In the genomic region with DNA sequence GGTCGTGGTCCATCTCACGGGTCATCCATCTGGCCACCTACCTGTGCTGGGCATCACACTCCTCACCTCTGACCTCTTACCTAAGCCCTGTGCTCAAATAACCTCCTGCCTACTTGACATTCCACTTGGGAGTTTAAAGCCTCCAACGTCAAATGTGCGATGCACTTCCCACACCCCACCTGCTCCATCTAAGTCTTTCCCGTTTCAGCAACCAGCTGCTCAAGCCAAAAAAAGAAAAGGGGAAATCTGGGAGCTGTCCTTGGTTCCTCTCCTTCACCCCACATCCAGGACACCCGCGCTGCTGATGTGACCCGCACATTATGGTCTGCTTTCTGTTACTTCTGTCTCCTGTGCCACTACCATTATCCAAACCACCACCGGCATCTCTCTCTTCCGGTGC, we compare ENCODE assay signal across 28 mouse cellular contexts. TPM values are rescaled to one million over a fixed set of nuclear protein-coding genes. Genes with fewer than 3 reads are reported as not detected.
A peak's percentile ranks its signal among the peaks of the same experiment; 100 is the strongest.
DNase-seq lines count a peak whose midpoint lies in the region; ATAC-seq and TF ChIP-seq lines count a peak whose summit lies in the region.
"Had no signal": no experiment of that assay in that cellular context is flagged by ENCODE, and none has a peak within 500 bp of the region (broad histone marks: within the 10 kb centered on the region; RNA-seq: fewer than 3 reads in every experiment).

No protein-coding gene starts in this region.

- no peaks in the 10 kb centered on the region for H3K36me3 ChIP-seq in liver, adult 2 months (ENCODE audit: control insufficient read depth, insufficient read depth, low read length)
- no peaks in the 10 kb centered on the region for H3K36me3 ChIP-seq in liver, postnatal 0 days (replicated peaks; ENCODE audit: insufficient read depth, low read length)
- H3K36me3 ChIP-seq: heart, embryonic 12.5 days; midbrain, embryonic 15.5 days had no signal

- H3K4me3 ChIP-seq in liver, adult 2 months (ENCODE audit: insufficient read depth, low read depth, low read length) = no peak overlapping the region
- H3K4me3 ChIP-seq in liver, postnatal 0 days (ENCODE audit: low read depth, low read length) = no peak overlapping the region
- H3K4me3 ChIP-seq: erythroblast, embryonic 14.5 days; heart, adult 2 months; heart, embryonic 12.5 days had no signal

- peaks cover 19% of the 10 kb centered on the region for H3K79me2 ChIP-seq in liver, adult 2 months (ENCODE audit: control insufficient read depth, insufficient read depth, low read length)

- H3K4me1 ChIP-seq in liver, adult 2 months (ENCODE audit: control insufficient read depth, insufficient read depth, low read length) = peaks cover 6% of the 10 kb centered on the region
- peaks cover 13% of the 10 kb centered on the region for H3K4me1 ChIP-seq in liver, postnatal 0 days (ENCODE audit: insufficient read depth)

- TF ChIP-seq CTCF in liver, adult 2 months (IDR thresholded peaks at IDR 0.05; ENCODE audit: low read depth, low read length) = no peak
- TF ChIP-seq CTCF in liver, postnatal 0 days (IDR thresholded peaks at IDR 0.05; ENCODE audit: low read depth) = no peak

- no peaks in the 10 kb centered on the region for H3K27me3 ChIP-seq in liver, adult 2 months (ENCODE audit: control insufficient read depth, insufficient read depth, low read length)
- H3K27me3 ChIP-seq in liver, postnatal 0 days (ENCODE audit: insufficient read depth, low read length) = no peaks in the 10 kb centered on the region
- H3K27me3 ChIP-seq: hindbrain, embryonic 13.5 days had no signal

- peak; percentile 2; the same call in 1 of the 2 replicates for ATAC-seq in frontal cortex, adult (ENCODE audit: low TSS enrichment)
- no peak for ATAC-seq in liver, postnatal 0 days
- ATAC-seq: activated CD4-positive, CD25-positive, alpha-beta regulatory T cell, adult 4 months; forebrain, postnatal 0 days; intestine, embryonic 16.5 days; midbrain, embryonic 15.5 days had no signal

- no peak for TF ChIP-seq EP300 in liver, postnatal 0 days (IDR thresholded peaks at IDR 0.05; ENCODE audit: low read depth)

- no peak for TF ChIP-seq POLR2A in liver, adult 2 months (IDR thresholded peaks at IDR 0.05; ENCODE audit: extremely low read depth, insufficient read depth, low read length)

- 75% methylated on average over 10 of the region's 10 CpGs for WGBS in liver, adult 2 months
- 80% methylated on average over 10 of the region's 10 CpGs for WGBS in liver, postnatal 0 days (ENCODE audit: insufficient replicate concordance)

- H3K9ac ChIP-seq in liver, adult 2 months (ENCODE audit: low read depth, low read length) = no peak overlapping the region
- H3K9ac ChIP-seq in liver, postnatal 0 days (replicated peaks) = no peak overlapping the region
- H3K9ac ChIP-seq: forebrain, postnatal 0 days; heart, embryonic 12.5 days; midbrain, embryonic 15.5 days had no signal

- no peak overlapping the region for H3K27ac ChIP-seq in liver, adult 2 months (replicated peaks; ENCODE audit: insufficient read depth, low read depth, low read length)
- H3K27ac ChIP-seq in liver, postnatal 0 days (ENCODE audit: low read depth) = no peak overlapping the region
- H3K27ac ChIP-seq: heart, adult 2 months; hindbrain, embryonic 13.5 days; kidney, postnatal 0 days; midbrain, embryonic 10.5 days; midbrain, embryonic 15.5 days had no signal

- no peak overlapping the region for H3K4me2 ChIP-seq in liver, postnatal 0 days (ENCODE audit: low read depth, low read length)
- H3K4me2 ChIP-seq: heart, embryonic 12.5 days had no signal

- DNase-seq in frontal cortex, postnatal 14 days (ENCODE audit: low spot score in 2 of 2) = no peak
- DNase-seq in liver, adult 2 months (ENCODE audit: extremely low read depth, low read depth, low spot score) = peak; percentile 26
- no peak for DNase-seq in liver, postnatal 0 days
- DNase-seq in right cerebral cortex, postnatal 25 days = peak; percentile 30
- DNase-seq in right cerebral cortex, adult 2 months (ENCODE audit: low spot score in 2 of 2) = no peak
- no peak for DNase-seq in embryo, embryonic 11 days
- DNase-seq in embryo, embryonic 9.5 days (ENCODE audit: extremely low spot score) = no peak
- DNase-seq: adrenal gland, postnatal 36 days; cerebellum, adult 2 months; cerebellum, postnatal 14 days; forebrain, postnatal 0 days; heart, adult 2 months; heart, postnatal 4 days; kidney, adult 8-10 months; kidney, postnatal 4 days; layer of hippocampus, adult 9-11 months; lung, adult 2 months; thymus, postnatal 4 days had no signal

- H3K9me3 ChIP-seq in liver, postnatal 0 days (ENCODE audit: low read length) = no peaks in the 10 kb centered on the region
- H3K9me3 ChIP-seq: heart, embryonic 12.5 days; hindbrain, embryonic 13.5 days; midbrain, embryonic 10.5 days; midbrain, embryonic 15.5 days had no signal

RNA-seq across cellular contexts. Expression of gene Uqcc2, which starts 1.5 kb away (rescaled TPM):
- total RNA-seq in liver, adult 2 months (2014; rRNA removed) = 115 and 135 TPM in 2 replicates
- 78.9 and 101 TPM in 2 replicates for polyA plus RNA-seq in liver, adult 2 months (2012; rRNA removed)
- 101 and 107 TPM in 2 replicates for polyA plus RNA-seq in liver, postnatal 0 days (2015; fragmentation: Nextera tagmentation; extraction: Ambion mirVana)

RNA-seq across cellular contexts. Expression of gene Ip6k3, which starts 35.4 kb away (rescaled TPM):
- 0.13 TPM in 1 of 2 replicates, not detected in the other for total RNA-seq in liver, adult 2 months (2014; rRNA removed)
- not detected in 2 replicates for polyA plus RNA-seq in liver, adult 2 months (2012; rRNA removed)
- 0.06 and 0.34 TPM in 2 replicates for polyA plus RNA-seq in liver, postnatal 0 days (2015; fragmentation: Nextera tagmentation; extraction: Ambion mirVana)
- total RNA-seq: forebrain, postnatal 0 days; megakaryocyte progenitor cell, adult 5-6 weeks had no signal
- polyA plus RNA-seq: activated CD4-positive, CD25-positive, alpha-beta regulatory T cell, adult 4 months; erythroblast, embryonic 14.5 days; midbrain, embryonic 10.5 days had no signal

Comparison
In these comparisons a context has a peak if more than half of its experiments do, and no peak if none do; other contexts are left out.
1. DNase-seq: peak in liver, adult 2 months (single experiment) and right cerebral cortex, postnatal 25 days (single experiment); none in frontal cortex, postnatal 14 days (0 of 2), liver, postnatal 0 days (single experiment), right cerebral cortex, adult 2 months (0 of 2), embryo, embryonic 11 days (single experiment) and embryo, embryonic 9.5 days (single experiment).